Comparison of ENCODE assay signal across 14 mouse cellular contexts in the genomic region with DNA sequence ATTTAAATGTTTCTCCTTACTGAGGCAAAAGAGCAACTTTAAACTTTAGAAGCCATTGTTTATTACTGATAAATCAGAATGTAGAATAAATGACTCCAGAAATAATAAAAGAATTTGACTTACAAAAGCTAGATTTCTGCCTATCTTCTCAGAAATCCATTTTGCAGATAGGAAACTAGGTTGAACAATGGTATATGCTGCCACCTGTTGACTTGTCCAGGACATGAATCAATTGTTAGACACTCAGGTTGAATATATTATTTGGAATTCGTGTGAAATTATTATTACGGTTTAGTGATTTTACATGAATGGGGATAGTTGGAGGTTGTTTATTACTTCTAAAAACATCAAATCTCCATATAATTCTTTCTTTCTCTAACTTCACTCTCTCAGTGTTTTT. TPM values are rescaled to one million over a fixed set of nuclear protein-coding genes. Genes with fewer than 3 reads are reported as not detected.
DNase-seq lines count a peak whose midpoint lies in the region; ATAC-seq and TF ChIP-seq lines count a peak whose summit lies in the region.
"Had no signal": no experiment of that assay in that cellular context is flagged by ENCODE, and none has a peak within 500 bp of the region (broad histone marks: within the 10 kb centered on the region; RNA-seq: fewer than 3 reads in every experiment).

No protein-coding gene starts in this region.

- ATAC-seq in midbrain, postnatal 0 days (ENCODE audit: low FRiP score): no peak
- no peak for ATAC-seq in midbrain, embryonic 16.5 days
- ATAC-seq in inflammation-experienced regulatory T-cells, adult 6 months: no peak
- ATAC-seq: Patski had no signal

- H3K36me3 ChIP-seq in kidney, adult 2 months (ENCODE audit: control insufficient read depth, insufficient read depth, low read length): no peaks in the 10 kb centered on the region
- no peaks in the 10 kb centered on the region for H3K36me3 ChIP-seq in midbrain, postnatal 0 days (ENCODE audit: insufficient read depth, low read length)
- no peaks in the 10 kb centered on the region for H3K36me3 ChIP-seq in midbrain, embryonic 16.5 days (ENCODE audit: control insufficient read depth, insufficient read depth, low read length)
- H3K36me3 ChIP-seq: forebrain, embryonic 12.5 days; hindbrain, embryonic 12.5 days had no signal

- no peak for TF ChIP-seq POLR2A in kidney, adult 2 months (IDR thresholded peaks at IDR 0.05; ENCODE audit: low read depth, low read length)
- no peak for TF ChIP-seq POLR2A in brain, embryonic 14.5 days (IDR thresholded peaks at IDR 0.05; ENCODE audit: borderline replicate concordance, extremely low read depth, insufficient read depth, insufficient read length, poor library complexity, severe bottlenecking)

- H3K4me3 ChIP-seq in kidney, adult 2 months (ENCODE audit: insufficient read depth, low read depth, low read length): no peak overlapping the region
- H3K4me3 ChIP-seq in midbrain, postnatal 0 days (ENCODE audit: low read depth, low read length): no peak overlapping the region
- no peak overlapping the region for H3K4me3 ChIP-seq in midbrain, embryonic 16.5 days (ENCODE audit: low read depth, low read length)
- H3K4me3 ChIP-seq: forebrain, embryonic 12.5 days; hindbrain, embryonic 12.5 days had no signal

- no peak overlapping the region for H3K4me2 ChIP-seq in midbrain, postnatal 0 days (ENCODE audit: low read depth, low read length, poor library complexity, severe bottlenecking)
- H3K4me2 ChIP-seq in midbrain, embryonic 16.5 days (ENCODE audit: low read length): no peak overlapping the region
- H3K4me2 ChIP-seq: forebrain, embryonic 12.5 days; hindbrain, embryonic 12.5 days had no signal

- no peaks in the 10 kb centered on the region for H3K4me1 ChIP-seq in kidney, adult 2 months (ENCODE audit: control insufficient read depth, insufficient read depth, low read length)
- no peaks in the 10 kb centered on the region for H3K4me1 ChIP-seq in midbrain, postnatal 0 days (ENCODE audit: insufficient read depth, low read length)
- H3K4me1 ChIP-seq in midbrain, embryonic 16.5 days (ENCODE audit: control insufficient read depth, insufficient read depth, low read length): no peaks in the 10 kb centered on the region
- H3K4me1 ChIP-seq: forebrain, embryonic 12.5 days; hindbrain, embryonic 12.5 days had no signal

- no peaks in the 10 kb centered on the region for H3K27me3 ChIP-seq in kidney, adult 2 months (replicated peaks; ENCODE audit: control insufficient read depth, insufficient read depth, low read length)
- no peaks in the 10 kb centered on the region for H3K27me3 ChIP-seq in midbrain, postnatal 0 days (ENCODE audit: insufficient read depth, low read length)
- no peaks in the 10 kb centered on the region; the same call in 1 of the 2 replicates for H3K27me3 ChIP-seq in midbrain, embryonic 16.5 days (ENCODE audit: control insufficient read depth, insufficient read depth, low read depth, low read length)
- H3K27me3 ChIP-seq: forebrain, embryonic 12.5 days; hindbrain, embryonic 12.5 days had no signal

- 44% methylated on average over 2 of the region's 2 CpGs for WGBS in kidney, adult 2 months
- 70% methylated on average over 2 of the region's 2 CpGs for WGBS in midbrain, postnatal 0 days
- 85% methylated on average over 2 of the region's 2 CpGs for WGBS in midbrain, embryonic 16.5 days

- H3K9me3 ChIP-seq in midbrain, postnatal 0 days (ENCODE audit: low read length): no peaks in the 10 kb centered on the region
- H3K9me3 ChIP-seq in midbrain, embryonic 16.5 days (replicated peaks; ENCODE audit: control insufficient read depth, low read length, poor library complexity, severe bottlenecking): no peaks in the 10 kb centered on the region
- H3K9me3 ChIP-seq: forebrain, embryonic 12.5 days; hindbrain, embryonic 12.5 days had no signal

- no peak for TF ChIP-seq CTCF in kidney, adult 2 months (conservative IDR thresholded peaks at IDR 0.05; ENCODE audit: insufficient read depth, insufficient read length, low read depth, low read length)
- TF ChIP-seq CTCF in midbrain, postnatal 0 days (IDR thresholded peaks at IDR 0.05): peak; percentile 60
- no peak for TF ChIP-seq CTCF in brain, embryonic 14.5 days (IDR thresholded peaks at IDR 0.05; ENCODE audit: borderline replicate concordance, extremely low read depth, insufficient read depth, insufficient read length)

- H3K27ac ChIP-seq in kidney, adult 2 months (ENCODE audit: insufficient read depth, low read depth, low read length): no peak overlapping the region
- H3K27ac ChIP-seq in midbrain, postnatal 0 days (ENCODE audit: low read depth, low read length): no peak overlapping the region
- no peak overlapping the region for H3K27ac ChIP-seq in midbrain, embryonic 16.5 days (ENCODE audit: low read length)
- H3K27ac ChIP-seq: forebrain, embryonic 12.5 days; hindbrain, embryonic 12.5 days had no signal

- H3K9ac ChIP-seq in midbrain, postnatal 0 days (replicated peaks; ENCODE audit: low read length, poor library complexity, severe bottlenecking): no peak overlapping the region
- no peak overlapping the region for H3K9ac ChIP-seq in midbrain, embryonic 16.5 days (ENCODE audit: low read depth, low read length)
- H3K9ac ChIP-seq: forebrain, embryonic 12.5 days; hindbrain, embryonic 12.5 days had no signal

- peak; percentile 14 for DNase-seq in kidney, adult 2 months
- no peak for DNase-seq in kidney, postnatal 14 days
- peak; percentile 31 for DNase-seq in midbrain, postnatal 0 days (ENCODE audit: low spot score)
- DNase-seq in brain, embryonic 14.5 days (ENCODE audit: low read depth): peak; percentile 25
- DNase-seq in layer of hippocampus, postnatal 10 days (ENCODE audit: low spot score in 2 of 2): no peak
- DNase-seq: cerebellum, postnatal 25 days; heart, adult 18-20 months; thymus, adult 18-20 months had no signal

RNA-seq across cellular contexts. Expression of a gene that starts 19.0 kb away (rescaled TPM):
- polyA plus RNA-seq in kidney, adult 2 months (2012; rRNA removed): 1.8 and 2.5 TPM in 2 replicates
- 0.71 and 0.85 TPM in 2 replicates for total RNA-seq in midbrain, postnatal 0 days (2014; rRNA removed)
- polyA plus RNA-seq in midbrain, postnatal 0 days (2015; fragmentation: Nextera tagmentation; extraction: Ambion mirVana): 0.27 TPM in 2 replicates
- 0.31 and 0.39 TPM in 2 replicates for polyA plus RNA-seq in midbrain, embryonic 16.5 days (2015; fragmentation: Nextera tagmentation; extraction: Ambion mirVana)
- 1.6 and 2.2 TPM in 2 replicates for polyA plus RNA-seq in brain, embryonic 14.5 days (2012; rRNA removed)
- 1 to 10 TPM; 5.2 to 5.9 (median 5.9) TPM for polyA plus RNA-seq in inflammation-experienced regulatory T-cells, adult 6 months (2017; shearing (Covaris generic))
- total RNA-seq in layer of hippocampus, postnatal 10 days (2021): 1 to 10 TPM; 5.7 to 6.2 TPM

RNA-seq across cellular contexts. Expression of a gene that starts 48.5 kb away (rescaled TPM):
- polyA plus RNA-seq in kidney, adult 2 months (2012; rRNA removed): 0.23 TPM in 1 of 2 replicates, not detected in the other
- not detected in 2 replicates for total RNA-seq in midbrain, postnatal 0 days (2014; rRNA removed)
- polyA plus RNA-seq in midbrain, postnatal 0 days (2015; fragmentation: Nextera tagmentation; extraction: Ambion mirVana): not detected in 2 replicates
- 0.27 TPM in 1 of 2 replicates, not detected in the other for polyA plus RNA-seq in midbrain, embryonic 16.5 days (2015; fragmentation: Nextera tagmentation; extraction: Ambion mirVana)
- not detected in 2 replicates for polyA plus RNA-seq in brain, embryonic 14.5 days (2012; rRNA removed)
- polyA plus RNA-seq in inflammation-experienced regulatory T-cells, adult 6 months (2017; shearing (Covaris generic)): 1 to 10 TPM; 1.4 to 4.1 (median 1.7) TPM
- total RNA-seq in layer of hippocampus, postnatal 10 days (2021): not detected
- total RNA-seq: heart, adult 18-20 months had no signal
- polyA plus RNA-seq: neural tube, embryonic 11.5 days had no signal

Comparison
In these comparisons a context has a peak if more than half of its experiments do, and no peak if none do; other contexts are left out.
1. DNase-seq: peak in kidney, adult 2 months (single experiment), midbrain, postnatal 0 days (single experiment) and brain, embryonic 14.5 days (single experiment); none in kidney, postnatal 14 days (single experiment) and layer of hippocampus, postnatal 10 days (0 of 2).